Mouse (Mus musculus): Measurements from ENCODE around the gene Dab2ip. TPM values are rescaled to one million over a fixed set of nuclear protein-coding genes. Genes with fewer than 3 reads are reported as not detected.
A peak's percentile ranks its signal among the peaks of the same experiment; 100 is the strongest.

The Dab2ip gene
- polyA plus RNA-seq, 1 experiment from 2014 or later = 54.9 TPM

DNA sequence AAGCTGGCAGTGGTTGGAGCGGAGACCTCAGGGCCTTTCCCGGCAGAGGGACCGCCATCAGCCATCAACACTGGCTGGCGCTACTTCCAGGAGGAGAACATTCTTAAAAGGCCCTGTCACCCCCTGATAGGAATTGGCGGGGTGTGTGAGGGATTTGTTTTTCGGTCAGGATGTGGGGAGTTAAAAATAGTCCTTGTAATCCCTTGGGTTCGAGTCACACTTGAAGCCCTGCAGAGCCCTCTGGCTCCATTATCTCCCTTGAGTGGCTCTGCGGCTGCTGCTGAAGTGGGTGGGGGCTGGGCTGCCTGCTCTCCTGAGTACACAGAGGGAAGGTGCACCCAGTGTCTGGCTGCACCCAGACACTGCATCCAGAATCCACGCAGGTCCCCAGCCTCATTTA is 30.3 kb downstream of the Dab2ip start:
- Histone ChIP-seq H3K4me3 (replicated peaks) (no peak overlapping the region), H3K9ac (no peak overlapping the region), H3K4me1 (replicated peaks) (peaks cover 25% of the 10 kb centered on the region; the same call in 1 of the 2 replicates), H3K27me3 (replicated peaks) (no peaks in the 10 kb centered on the region), H3K27ac (no peak overlapping the region), H3K9me3 (no peaks in the 10 kb centered on the region), H3K4me2 (replicated peaks) (no peak overlapping the region), H3K36me3 (no peaks in the 10 kb centered on the region)
- ATAC-seq = peak; percentile 26; the same call in 1 of the 2 replicates
- WGBS = 44% methylated on average over 9 of the region's 9 CpGs

DNA sequence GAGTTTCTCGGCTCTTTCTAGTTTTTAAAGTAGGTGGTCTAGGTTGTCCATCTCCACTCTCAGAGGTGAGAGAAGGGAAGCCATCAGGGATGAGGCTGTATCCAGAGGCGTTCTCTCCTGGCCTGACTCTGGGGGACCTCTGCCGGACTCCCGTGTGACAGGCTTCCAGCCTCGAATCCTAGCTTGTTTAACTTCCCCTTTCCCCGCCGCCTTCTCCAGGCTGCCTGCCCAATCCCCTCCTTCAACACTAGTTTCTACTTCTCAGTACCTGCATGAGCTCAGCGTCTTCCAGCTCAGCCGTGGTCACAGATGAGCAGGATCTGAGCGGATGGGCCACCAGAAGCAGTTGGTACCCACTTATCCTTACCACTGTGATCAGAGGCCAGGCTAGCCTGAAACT is 31.3 kb downstream of the Dab2ip start:
- Histone ChIP-seq H3K36me3 (no peaks in the 10 kb centered on the region), H3K4me1 (replicated peaks) (peaks cover 18% of the 10 kb centered on the region; the same call in 1 of the 2 replicates), H3K4me3 (replicated peaks) (no peak overlapping the region), H3K9me3 (no peaks in the 10 kb centered on the region), H3K27me3 (replicated peaks) (no peaks in the 10 kb centered on the region), H3K9ac (no peak overlapping the region), H3K4me2 (replicated peaks) (no peak overlapping the region), H3K27ac (no peak overlapping the region)
- no peak for ATAC-seq
- WGBS = 78% methylated on average over 10 of the region's 10 CpGs

DNA sequence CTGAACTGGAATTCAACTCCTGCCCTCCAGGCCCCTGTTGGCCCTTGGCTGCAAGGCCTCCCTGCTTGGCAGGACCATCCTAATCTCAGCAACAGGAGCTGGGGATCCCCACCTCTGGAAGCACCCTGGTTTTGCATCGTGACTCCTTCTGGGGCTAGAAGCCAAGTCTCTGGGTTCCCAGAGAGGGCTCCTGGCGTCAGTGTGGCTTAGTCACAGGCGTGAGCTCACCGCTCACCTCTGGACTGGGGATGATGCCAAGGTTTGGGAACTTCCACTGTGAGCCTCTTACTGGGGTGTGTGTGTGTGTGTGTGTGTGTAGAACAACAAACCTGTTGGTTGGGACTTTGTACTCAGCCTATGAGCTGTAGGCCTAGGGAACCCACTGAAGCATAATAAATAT is 31.7 kb downstream of the Dab2ip start:
- peak; percentile 24; the same call in 1 of the 2 replicates for ATAC-seq
- no peak overlapping the region for H3K27ac ChIP-seq
- no peak overlapping the region for H3K4me3 ChIP-seq (replicated peaks)
- H3K27me3 ChIP-seq (replicated peaks) = no peaks in the 10 kb centered on the region
- H3K9me3 ChIP-seq = no peaks in the 10 kb centered on the region
- H3K4me2 ChIP-seq (replicated peaks) = no peak overlapping the region
- H3K36me3 ChIP-seq = no peaks in the 10 kb centered on the region
- H3K9ac ChIP-seq = no peak overlapping the region
- 64% methylated on average over 4 of the region's 4 CpGs for WGBS
- H3K4me1 ChIP-seq (replicated peaks) = peaks cover 19% of the 10 kb centered on the region; the same call in 1 of the 2 replicates

DNA sequence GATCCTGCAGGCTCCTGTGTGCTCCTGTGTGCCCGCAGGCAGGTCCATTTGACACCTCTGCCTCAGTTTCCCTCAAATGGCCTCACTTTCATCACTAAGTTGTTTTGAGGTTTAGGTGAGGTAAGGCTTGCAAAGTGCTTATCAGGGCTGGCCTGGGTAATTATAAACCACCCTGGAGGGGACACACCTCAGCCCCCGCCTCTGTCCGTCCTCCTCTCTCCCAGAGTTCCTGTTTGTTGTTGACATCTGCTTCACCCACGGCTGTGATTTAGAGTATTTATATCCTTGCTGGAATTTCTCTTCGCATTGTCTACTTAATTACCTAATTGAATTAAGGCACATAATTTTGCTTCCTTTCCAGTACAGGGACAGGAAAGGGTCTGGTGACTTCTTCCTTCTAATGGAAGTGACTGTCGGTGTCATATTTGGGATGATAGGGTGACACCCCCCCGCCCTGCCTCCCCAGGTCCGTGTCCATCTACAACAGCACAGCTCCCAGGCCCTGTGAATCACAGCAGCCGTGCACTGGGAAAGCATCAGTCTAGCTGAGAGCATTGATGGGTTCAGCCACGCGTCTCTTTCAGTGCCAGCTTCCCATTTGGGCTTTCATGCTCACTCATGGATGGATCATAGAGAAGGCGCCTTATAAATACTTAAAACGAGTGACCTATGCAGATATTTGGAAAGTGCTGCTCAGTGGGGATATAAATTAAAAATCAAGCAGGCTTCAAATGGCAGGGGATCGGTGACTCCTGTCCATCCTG is 34.1 kb downstream of the Dab2ip start:
- Histone ChIP-seq H3K36me3 (no peaks in the 10 kb centered on the region), H3K4me2 (replicated peaks) (no peak overlapping the region), H3K9ac (no peak overlapping the region), H3K27ac (no peak overlapping the region), H3K27me3 (replicated peaks) (no peaks in the 10 kb centered on the region), H3K4me1 (replicated peaks) (peaks cover 29% of the 10 kb centered on the region), H3K9me3 (no peaks in the 10 kb centered on the region), H3K4me3 (replicated peaks) (no peak overlapping the region)
- 71% methylated on average over 14 of the region's 14 CpGs for WGBS
- ATAC-seq = no peak

DNA sequence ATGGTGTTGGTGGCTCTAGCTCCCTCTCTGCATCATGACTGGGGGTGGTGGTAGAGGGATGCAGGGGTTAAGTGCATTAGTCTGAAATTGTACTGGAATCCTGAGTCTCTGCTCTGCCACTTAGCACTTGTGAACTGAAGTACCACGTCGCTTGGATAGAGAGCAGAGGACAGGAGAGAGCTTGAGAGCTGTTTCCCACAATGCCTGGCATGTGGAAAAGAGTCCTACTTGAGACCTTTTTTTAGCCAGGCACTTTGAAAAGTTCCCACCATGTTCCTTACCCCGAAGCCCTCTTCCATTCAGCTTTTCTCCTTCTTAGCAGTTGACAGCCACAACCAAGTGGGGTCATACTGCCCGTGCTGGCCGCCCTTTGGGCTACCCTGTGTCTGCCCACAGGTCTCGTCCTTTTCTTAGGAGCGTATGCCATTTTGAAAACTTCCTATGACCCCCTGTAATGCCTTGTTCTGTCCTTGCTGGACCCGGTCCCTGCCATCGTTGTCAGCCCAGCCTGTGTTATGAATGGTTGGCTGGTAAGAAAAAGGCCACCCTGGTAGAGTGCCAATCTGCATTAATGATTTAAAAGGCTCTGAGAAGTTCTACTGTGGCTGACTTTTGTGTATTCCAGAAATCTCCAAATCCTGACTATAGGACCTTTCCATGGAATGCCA is 34.8 kb downstream of the Dab2ip start:
- peaks cover 33% of the 10 kb centered on the region for H3K4me1 ChIP-seq (replicated peaks)
- no peak overlapping the region for H3K9ac ChIP-seq
- ATAC-seq = no peak
- no peaks in the 10 kb centered on the region for H3K27me3 ChIP-seq (replicated peaks)
- no peak overlapping the region for H3K4me2 ChIP-seq (replicated peaks)
- WGBS = 83% methylated on average over 9 of the region's 9 CpGs
- no peak overlapping the region for H3K27ac ChIP-seq
- no peaks in the 10 kb centered on the region for H3K36me3 ChIP-seq
- H3K9me3 ChIP-seq = no peaks in the 10 kb centered on the region
- H3K4me3 ChIP-seq (replicated peaks) = no peak overlapping the region

DNA sequence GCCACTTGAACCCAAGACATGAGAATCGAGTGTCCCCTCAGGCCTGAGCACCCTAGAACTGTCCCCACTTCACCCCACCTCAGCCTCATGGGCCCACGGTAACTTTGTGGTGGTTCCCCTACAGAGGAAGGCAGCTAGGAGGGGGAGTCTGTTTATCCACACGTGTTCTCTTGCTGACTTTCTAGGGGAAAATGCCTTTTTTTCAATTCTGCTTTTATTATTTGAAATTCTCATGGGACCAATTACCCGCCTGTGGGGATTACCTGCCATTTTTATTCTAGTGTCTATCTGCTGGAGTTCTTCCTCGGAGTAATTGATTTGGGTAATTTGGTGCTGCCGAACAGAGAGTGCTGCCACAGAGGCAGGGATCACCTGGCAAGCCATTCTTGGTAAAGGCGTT is 35.8 kb downstream of the Dab2ip start:
- no peak overlapping the region for H3K27ac ChIP-seq
- ATAC-seq = no peak

DNA sequence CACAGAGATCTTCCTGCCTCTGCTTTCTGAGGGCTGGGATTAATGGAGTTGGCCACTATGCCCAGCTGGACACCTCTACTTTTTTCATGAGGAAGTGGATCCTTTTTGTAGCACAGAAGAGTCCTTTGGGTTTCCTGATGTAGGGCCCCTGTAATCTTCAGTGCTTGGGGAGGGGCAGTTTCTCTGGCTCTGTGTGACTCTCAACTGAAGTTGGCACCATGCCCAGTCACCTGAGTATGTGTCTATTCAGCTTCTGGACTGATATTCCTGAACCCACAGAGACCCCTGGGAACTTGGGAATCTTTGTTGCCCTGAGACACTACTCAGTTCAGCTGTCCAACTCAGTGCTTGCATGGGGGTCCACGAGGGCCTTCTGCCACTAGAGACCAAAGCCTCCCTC is 37.0 kb downstream of the Dab2ip start:
- Histone ChIP-seq H3K9ac (no peak overlapping the region), H3K4me1 (replicated peaks) (peaks cover 32% of the 10 kb centered on the region), H3K27me3 (replicated peaks) (no peaks in the 10 kb centered on the region), H3K36me3 (no peaks in the 10 kb centered on the region), H3K4me2 (replicated peaks) (no peak overlapping the region), H3K4me3 (replicated peaks) (no peak overlapping the region), H3K9me3 (no peaks in the 10 kb centered on the region), H3K27ac (peak overlapping the region; percentile 22; the same call in 1 of the 2 replicates)
- peak; percentile 71 for ATAC-seq
- WGBS = 56% methylated on average over 1 of the region's 1 CpGs

More for the DNA sequence above, 35.8 kb downstream of the Dab2ip start:
- WGBS = 75% methylated on average over 7 of the region's 7 CpGs
- Histone ChIP-seq H3K9me3 (no peaks in the 10 kb centered on the region), H3K4me3 (replicated peaks) (no peak overlapping the region), H3K4me2 (replicated peaks) (no peak overlapping the region), H3K27me3 (replicated peaks) (no peaks in the 10 kb centered on the region), H3K9ac (no peak overlapping the region), H3K36me3 (no peaks in the 10 kb centered on the region), H3K4me1 (replicated peaks) (peaks cover 34% of the 10 kb centered on the region)

DNA sequence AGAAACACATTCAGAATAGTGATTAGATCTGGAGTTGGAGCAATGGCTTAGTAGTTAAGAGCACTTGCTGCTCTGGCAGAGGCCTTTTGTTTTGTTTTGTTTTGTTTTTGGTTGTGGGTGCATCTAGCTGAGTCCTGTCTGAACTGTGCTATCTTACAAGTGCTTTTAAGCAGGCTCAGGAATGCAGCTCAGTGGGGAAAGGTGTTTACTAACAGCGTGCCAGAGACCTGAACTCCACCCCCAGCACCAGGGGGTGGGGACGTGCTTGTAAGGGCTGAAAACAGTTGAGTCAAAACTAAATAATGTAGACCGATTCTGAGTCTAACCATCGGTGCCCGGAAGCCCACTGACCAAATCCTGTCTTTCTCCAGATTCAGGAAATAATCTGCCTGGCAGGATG is 37.7 kb downstream of the Dab2ip start:
- H3K36me3 ChIP-seq = no peaks in the 10 kb centered on the region
- no peak overlapping the region for H3K4me2 ChIP-seq (replicated peaks)
- no peak for ATAC-seq
- H3K9ac ChIP-seq = no peak overlapping the region
- peak overlapping the region; percentile 22; the same call in 1 of the 2 replicates for H3K27ac ChIP-seq
- H3K9me3 ChIP-seq = no peaks in the 10 kb centered on the region
- no peak overlapping the region for H3K4me3 ChIP-seq (replicated peaks)
- H3K27me3 ChIP-seq (replicated peaks) = no peaks in the 10 kb centered on the region
- H3K4me1 ChIP-seq (replicated peaks) = peaks cover 32% of the 10 kb centered on the region
- 57% methylated on average over 5 of the region's 5 CpGs for WGBS

DNA sequence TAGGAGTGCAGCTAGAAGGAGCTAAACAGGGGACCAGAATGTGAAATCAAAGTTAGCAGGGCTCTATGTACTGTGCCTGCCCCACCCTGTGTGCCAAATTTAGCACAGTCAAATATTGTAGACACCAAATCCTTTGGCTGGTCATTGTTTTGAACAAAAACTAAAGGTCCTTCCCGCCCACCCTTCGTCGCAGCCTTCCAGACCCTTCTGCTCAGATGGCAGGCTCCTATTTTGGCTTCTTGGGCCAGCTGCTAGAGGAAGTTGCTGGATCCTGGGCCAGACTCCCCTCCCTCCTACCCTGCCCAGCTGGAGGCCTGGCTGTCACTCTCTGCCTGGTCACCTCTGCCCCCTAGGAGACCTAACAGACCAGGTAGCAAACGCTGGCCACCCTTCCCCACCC is 38.7 kb downstream of the Dab2ip start:
- WGBS = 80% methylated on average over 4 of the region's 4 CpGs
- H3K4me2 ChIP-seq (replicated peaks) = no peak overlapping the region
- no peaks in the 10 kb centered on the region for H3K27me3 ChIP-seq (replicated peaks)
- no peak overlapping the region for H3K9ac ChIP-seq
- H3K36me3 ChIP-seq = no peaks in the 10 kb centered on the region
- peaks cover 30% of the 10 kb centered on the region for H3K4me1 ChIP-seq (replicated peaks)
- H3K27ac ChIP-seq = no peak overlapping the region
- H3K4me3 ChIP-seq (replicated peaks) = no peak overlapping the region
- no peak for ATAC-seq
- H3K9me3 ChIP-seq = no peaks in the 10 kb centered on the region

DNA sequence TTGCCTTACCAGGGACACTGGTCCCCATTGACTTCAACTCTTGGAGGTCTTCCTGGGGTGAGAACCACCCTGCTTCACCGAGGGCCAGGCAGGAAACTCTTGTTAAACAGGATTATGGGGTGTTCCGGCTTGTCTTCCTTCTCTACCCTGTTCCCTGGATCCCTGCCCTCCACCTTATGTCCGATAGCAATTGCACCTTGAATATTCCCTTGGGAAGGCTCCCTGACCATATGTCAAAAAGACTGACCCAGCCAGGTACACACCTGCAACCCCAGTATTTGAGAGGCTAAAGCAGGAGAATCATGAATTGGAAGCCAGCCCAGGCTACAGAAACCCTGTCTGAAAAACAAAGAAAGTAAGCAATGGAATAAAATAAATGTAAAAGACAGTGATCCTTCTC is 40.8 kb downstream of the Dab2ip start:
- no peak for ATAC-seq
- Histone ChIP-seq H3K9me3 (no peaks in the 10 kb centered on the region), H3K4me2 (replicated peaks) (no peak overlapping the region), H3K27ac (no peak overlapping the region), H3K27me3 (replicated peaks) (no peaks in the 10 kb centered on the region), H3K36me3 (no peaks in the 10 kb centered on the region), H3K9ac (no peak overlapping the region), H3K4me3 (replicated peaks) (no peak overlapping the region), H3K4me1 (replicated peaks) (peaks cover 34% of the 10 kb centered on the region)
- 65% methylated on average over 3 of the region's 3 CpGs for WGBS

DNA sequence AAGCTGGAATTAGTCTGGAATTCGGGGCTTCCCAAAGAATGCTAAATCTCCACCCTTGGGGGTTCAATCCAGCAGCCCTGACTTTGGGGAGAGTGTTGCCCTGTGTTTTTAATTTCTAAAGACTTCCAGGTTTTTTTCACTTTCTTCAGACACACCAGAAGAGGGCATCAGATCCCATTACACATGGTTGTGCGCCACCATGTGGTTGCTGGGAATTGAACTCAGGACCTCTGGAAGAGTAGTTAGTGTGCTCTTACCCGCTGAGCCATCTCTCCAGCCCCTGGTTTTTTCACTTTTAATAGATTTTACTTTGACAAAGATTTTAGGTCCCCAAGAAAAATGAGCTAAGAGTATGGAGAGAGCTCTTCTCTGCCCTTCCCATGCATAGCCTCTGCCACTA is 43.6 kb downstream of the Dab2ip start:
- H3K4me1 ChIP-seq (replicated peaks) = peaks cover 35% of the 10 kb centered on the region
- H3K9me3 ChIP-seq = no peaks in the 10 kb centered on the region
- no peak for ATAC-seq
- H3K4me3 ChIP-seq (replicated peaks) = no peak overlapping the region
- H3K27me3 ChIP-seq (replicated peaks) = no peaks in the 10 kb centered on the region
- H3K36me3 ChIP-seq = no peaks in the 10 kb centered on the region
- H3K27ac ChIP-seq = no peak overlapping the region
- H3K9ac ChIP-seq = no peak overlapping the region
- 84% methylated on average over 3 of the region's 3 CpGs for WGBS
- H3K4me2 ChIP-seq (replicated peaks) = no peak overlapping the region

DNA sequence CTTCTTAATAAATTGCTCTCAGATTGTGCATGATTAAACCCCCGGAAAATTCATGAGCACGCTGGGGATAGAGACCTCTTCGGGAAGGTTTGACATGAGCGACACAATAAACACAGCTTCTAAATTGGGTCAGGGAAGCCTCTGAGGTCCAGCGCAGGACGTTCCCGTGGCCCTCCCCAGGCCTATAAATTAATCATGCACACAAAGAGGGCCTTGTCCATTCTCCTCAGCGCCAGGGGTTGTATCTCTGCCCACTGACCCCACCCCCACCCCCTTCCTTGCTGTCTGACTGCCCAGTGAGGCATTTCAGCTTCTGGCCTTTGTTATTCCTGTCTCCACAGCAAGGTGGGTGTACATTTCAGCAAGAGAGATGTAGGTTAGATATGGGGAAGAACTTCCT is 49.4 kb downstream of the Dab2ip start:
- 42% methylated on average over 8 of the region's 8 CpGs for WGBS
- no peak overlapping the region for H3K9ac ChIP-seq
- no peaks in the 10 kb centered on the region for H3K36me3 ChIP-seq
- no peak for ATAC-seq
- H3K4me2 ChIP-seq (replicated peaks) = no peak overlapping the region
- H3K27me3 ChIP-seq (replicated peaks) = no peaks in the 10 kb centered on the region
- no peak overlapping the region for H3K4me3 ChIP-seq (replicated peaks)
- H3K9me3 ChIP-seq = no peaks in the 10 kb centered on the region
- no peak overlapping the region for H3K27ac ChIP-seq
- peaks cover 51% of the 10 kb centered on the region for H3K4me1 ChIP-seq (replicated peaks)

DNA sequence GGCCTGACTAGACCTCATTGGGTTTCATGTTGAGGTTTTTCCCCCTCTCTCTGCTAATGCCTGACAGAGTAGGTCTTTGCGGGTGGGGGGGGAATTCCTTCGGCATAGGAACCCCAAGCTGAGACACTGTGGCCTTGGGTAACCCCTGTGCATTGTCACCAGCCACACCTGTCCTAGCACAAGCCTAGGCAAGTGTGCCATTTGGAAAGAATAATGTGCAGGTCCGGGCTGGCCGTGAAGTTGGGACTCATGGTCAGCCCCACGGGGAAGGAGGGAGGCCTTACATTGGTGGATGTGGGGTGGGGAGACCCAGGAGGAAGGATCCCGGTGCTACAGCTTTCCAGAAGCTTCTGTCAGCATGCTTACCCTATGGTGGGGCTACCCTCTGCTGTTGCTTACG is 50.8 kb downstream of the Dab2ip start:
- WGBS = 90% methylated on average over 7 of the region's 7 CpGs
- Histone ChIP-seq H3K27me3 (replicated peaks) (no peaks in the 10 kb centered on the region), H3K36me3 (no peaks in the 10 kb centered on the region), H3K9me3 (no peaks in the 10 kb centered on the region), H3K27ac (no peak overlapping the region), H3K9ac (no peak overlapping the region), H3K4me1 (replicated peaks) (peaks cover 61% of the 10 kb centered on the region), H3K4me3 (replicated peaks) (no peak overlapping the region), H3K4me2 (replicated peaks) (no peak overlapping the region)
- ATAC-seq = no peak

Measured in intestine, embryonic 15.5 days (tissue).